Mouse (Mus musculus): ENCODE results near the gene Phospho1. TPM values are rescaled to one million over a fixed set of nuclear protein-coding genes. Genes with fewer than 3 reads are reported as not detected.
"Not testable (repeated sequence)": the region's sequence is repeated elsewhere in the genome, so short reads cannot be mapped to it uniquely, and the experiment has no call there.

The Phospho1 gene
- total RNA-seq, 2 experiments from 2014 or later: 70.8 to 84.6 TPM

- intact Hi-C loops (cut with DNase I): no loop called here
- DNase-seq (ENCODE audit: low spot score in 2 of 2): no peak
Observed at GRCm38 (mm10) chr11:95853684-95854083, 29.4 kb downstream of the Phospho1 start.

- intact Hi-C loops (cut with DNase I): no loop called here
- no peak for DNase-seq (ENCODE audit: low spot score in 2 of 2)
Observed at GRCm38 (mm10) chr11:95857306-95857705, 33.0 kb downstream of the Phospho1 start.

GRCm38 (mm10) chr11:95857716-95858527 is 33.6 kb downstream of the Phospho1 start:
- no peak for DNase-seq (ENCODE audit: low spot score in 2 of 2)
- intact Hi-C loops (cut with DNase I): loop anchor here (2.0 kb wide), 1 partner anchor 33 kb away; the partner anchor contains the start of gene Phospho1

- peak; percentile 95 to 97 for DNase-seq (ENCODE audit: low spot score in 2 of 2)
- intact Hi-C loops (cut with DNase I): loop anchor here (2.0 kb wide), 1 partner anchor 34 kb away; the partner anchor contains the start of gene Phospho1
Observed at GRCm38 (mm10) chr11:95858528-95859467, 34.5 kb downstream of the Phospho1 start.

GRCm38 (mm10) chr11:95859468-95859855 is 35.2 kb downstream of the Phospho1 start:
- DNase-seq (ENCODE audit: low spot score in 2 of 2): no peak
- intact Hi-C loops (cut with DNase I): loop anchor here (2.0 kb wide), 1 partner anchor 35 kb away; the partner anchor contains the start of gene Phospho1

GRCm38 (mm10) chr11:95860071-95860490 is 35.8 kb downstream of the Phospho1 start:
- intact Hi-C loops (cut with DNase I): no loop called here
- no peak for DNase-seq (ENCODE audit: low spot score in 2 of 2)

GRCm38 (mm10) chr11:95861397-95861796 is 37.1 kb downstream of the Phospho1 start:
- intact Hi-C loops (cut with DNase I): no loop called here

GRCm38 (mm10) chr11:95869442-95869841 is 45.1 kb downstream of the Phospho1 start:
- intact Hi-C loops (cut with DNase I): no loop called here
- no peak for DNase-seq (ENCODE audit: low spot score in 2 of 2)

More at GRCm38 (mm10) chr11:95861397-95861796, 37.1 kb downstream of the Phospho1 start:
- DNase-seq (ENCODE audit: low spot score in 2 of 2): no peak

- DNase-seq (ENCODE audit: low spot score in 2 of 2): no peak
- intact Hi-C loops (cut with DNase I): loop anchor here (5.0 kb wide), 1 partner anchor 162 kb away; the partner anchor contains the start of gene Snf8
Observed at GRCm38 (mm10) chr11:95869918-95870470, 45.7 kb downstream of the Phospho1 start.

- intact Hi-C loops (cut with DNase I): loop anchor here (5.0 kb wide), 2 partner anchors 81 to 251 kb away; no protein-coding TSS in a partner anchor
Observed at GRCm38 (mm10) chr11:95875804-95876203, 51.5 kb downstream of the Phospho1 start.

GRCm38 (mm10) chr11:95876296-95876695 is 52.0 kb downstream of the Phospho1 start:
- peak; percentile 15 to 23 for DNase-seq (ENCODE audit: low spot score in 2 of 2)

More at GRCm38 (mm10) chr11:95875804-95876203, 51.5 kb downstream of the Phospho1 start:
- DNase-seq (ENCODE audit: low spot score in 2 of 2): no peak

GRCm38 (mm10) chr11:95879861-95880260 is 55.6 kb downstream of the Phospho1 start:
- not testable (repeated sequence) for DNase-seq (ENCODE audit: low spot score in 2 of 2)
- intact Hi-C loops (cut with DNase I): loop anchor here (5.0 to 10.0 kb wide), 3 partner anchors 77 to 355 kb away; no protein-coding TSS in a partner anchor

More at GRCm38 (mm10) chr11:95876296-95876695, 52.0 kb downstream of the Phospho1 start:
- intact Hi-C loops (cut with DNase I): loop anchor here (5.0 kb wide), 2 partner anchors 81 to 251 kb away; no protein-coding TSS in a partner anchor

Other genes with a start within 250 kb of the Phospho1 start
- gene Ngfr, start 236.8 kb upstream of the Phospho1 start, total RNA-seq (2021): 1 to 10 TPM in 1 of 2 experiments, under 1 TPM in 1; 0.74 to 1.7 TPM
- 10 to 100 TPM; 67.1 to 85.8 TPM for gene Phb, start 157.5 kb upstream of the Phospho1 start, total RNA-seq (2021)
- 10 to 100 TPM; 36.4 to 44.1 TPM for gene Zfp652, start 111.8 kb upstream of the Phospho1 start, total RNA-seq (2021)
- gene B130006D01Rik, start 100.9 kb upstream of the Phospho1 start, total RNA-seq (2021): 1 to 10 TPM in 1 of 2 experiments, under 1 TPM in 1; 0.62 to 1.8 TPM
- gene Gngt2, start 12.7 kb downstream of the Phospho1 start, total RNA-seq (2021): 1 to 10 TPM; 3.1 to 3.9 TPM
- gene Abi3, start 18.0 kb downstream of the Phospho1 start, total RNA-seq (2021): 1 to 10 TPM; 5.1 to 5.3 TPM
- not detected for gene B4galnt2, start 90.4 kb downstream of the Phospho1 start, total RNA-seq (2021)
- gene Igf2bp1, start 181.4 kb downstream of the Phospho1 start, total RNA-seq (2021): under 1 TPM in 1 of 2 experiments, not detected in 1; 0.27 TPM
- not detected for gene Gip, start 200.0 kb downstream of the Phospho1 start, total RNA-seq (2021)
- 100 to 1,000 TPM in 1 of 2 experiments, 10 to 100 TPM in 1; 99.2 to 113 TPM for gene Snf8, start 210.4 kb downstream of the Phospho1 start, total RNA-seq (2021)
- gene Ube2z, start 240.9 kb downstream of the Phospho1 start, total RNA-seq (2021): 10 to 100 TPM; 55.4 to 56.7 TPM

Data from left cerebral cortex, postnatal 36 days (tissue).